Mouse (Mus musculus) adipocyte (in vitro differentiated cells): Measurements from ENCODE around the gene F9.
"Not testable (repeated sequence)": the region's sequence is repeated elsewhere in the genome, so short reads cannot be mapped to it uniquely, and the experiment has no call there.

Experiments used
- DNase-seq: peaks from one replicate; pipeline ENCODE4 v3.0.0-alpha.2; 2016; ENCODE audit warnings: low spot score

F9 gene

DNA sequence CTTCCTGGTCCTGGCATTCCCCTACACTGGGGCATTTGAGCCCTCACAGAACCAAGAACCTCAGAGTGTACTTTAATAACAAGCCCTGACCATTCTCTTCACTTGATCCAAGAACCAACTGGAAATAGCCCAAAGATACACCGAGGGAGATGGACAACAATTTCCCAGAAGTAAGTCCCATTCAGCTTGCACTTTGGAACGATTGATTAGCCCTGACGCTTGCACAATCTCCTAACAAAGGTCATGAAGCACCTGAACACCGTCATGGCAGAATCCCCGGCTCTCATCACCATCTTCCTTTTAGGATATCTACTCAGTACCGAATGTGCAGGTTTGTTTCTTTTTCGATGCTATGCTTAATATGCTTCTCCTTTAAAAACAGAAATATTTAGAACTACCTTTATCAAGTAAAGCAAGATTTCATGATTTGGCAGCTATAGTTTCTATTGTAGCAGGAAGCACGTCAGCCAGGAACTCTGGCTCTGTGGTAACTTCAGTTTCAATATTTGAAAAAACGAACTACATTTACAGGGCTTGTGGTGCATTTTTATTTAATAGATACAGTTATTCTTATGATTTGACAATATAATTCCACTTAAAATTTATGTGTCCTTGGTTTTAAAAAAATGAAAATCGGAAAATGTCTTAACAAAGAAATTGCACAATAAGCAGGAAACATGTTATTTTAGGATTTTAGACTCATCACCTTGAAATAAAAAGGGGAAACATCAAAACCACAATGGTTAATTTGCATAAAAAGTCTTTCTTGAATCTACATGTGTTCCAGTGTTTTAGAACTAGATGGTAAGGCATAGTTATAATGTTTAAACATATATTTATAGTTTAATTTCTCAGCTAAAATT, at the start of gene F9:
Gene F9 (plus strand): TSS at position 244 of the 863 bp plus-strand sequence.
- no peak for DNase-seq

DNA sequence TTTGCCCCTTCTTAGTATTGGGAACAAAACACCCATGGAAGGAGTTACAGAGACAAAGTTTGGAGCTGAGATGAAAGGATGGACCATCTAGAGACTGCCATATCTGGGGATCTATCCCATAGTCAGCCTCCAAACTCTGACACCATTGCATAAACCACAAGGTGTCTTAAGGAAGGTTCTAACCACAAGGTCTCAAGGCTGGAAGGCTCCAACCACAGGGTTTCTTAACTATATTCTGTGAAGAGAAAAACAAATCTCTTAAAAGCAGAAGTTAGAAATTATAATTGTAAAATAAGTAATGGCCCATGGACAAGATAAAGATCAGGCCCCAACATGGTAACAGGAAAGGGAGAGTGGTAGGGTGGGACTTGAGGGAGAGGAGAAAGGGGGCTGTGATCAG, 29.5 kb upstream of the F9 start:
- DNase-seq = not testable (repeated sequence)

DNA sequence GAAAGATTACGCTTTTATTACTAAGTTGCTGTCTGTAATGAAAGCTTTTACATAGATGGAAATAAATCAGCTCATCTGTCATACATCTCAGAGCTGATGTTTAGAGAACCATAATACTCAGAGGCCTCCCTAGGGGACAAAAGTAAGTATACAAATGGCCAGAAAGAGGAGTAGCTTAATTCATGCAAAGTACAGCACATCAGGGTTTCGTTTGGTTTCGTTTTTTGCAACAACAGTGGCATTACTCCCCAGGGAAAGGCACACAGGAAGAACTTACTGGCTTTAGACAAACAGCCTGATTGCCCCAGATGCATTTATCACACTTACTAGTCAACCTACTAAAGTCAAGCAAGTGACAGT, 800 bp downstream of the F9 start:
- DNase-seq = no peak

DNA sequence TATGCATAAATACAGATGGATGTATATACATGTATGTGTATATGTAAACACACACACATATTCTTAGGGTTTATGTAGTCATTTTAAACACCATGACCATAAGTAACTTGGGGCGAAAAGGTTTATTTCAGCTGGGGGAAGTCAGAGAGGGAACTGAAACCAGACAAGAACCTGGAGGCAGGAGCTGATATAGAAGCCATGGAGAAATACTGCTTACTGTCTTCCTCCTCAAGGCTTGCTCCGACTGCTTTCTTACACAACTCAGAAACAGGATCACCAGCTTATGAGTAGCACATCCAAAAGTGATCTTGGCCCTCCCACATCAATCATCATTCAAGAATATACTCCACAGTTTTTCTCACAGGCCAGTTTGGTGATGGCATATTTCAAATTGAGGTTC, 2.2 kb downstream of the F9 start:
- no peak for DNase-seq

DNA sequence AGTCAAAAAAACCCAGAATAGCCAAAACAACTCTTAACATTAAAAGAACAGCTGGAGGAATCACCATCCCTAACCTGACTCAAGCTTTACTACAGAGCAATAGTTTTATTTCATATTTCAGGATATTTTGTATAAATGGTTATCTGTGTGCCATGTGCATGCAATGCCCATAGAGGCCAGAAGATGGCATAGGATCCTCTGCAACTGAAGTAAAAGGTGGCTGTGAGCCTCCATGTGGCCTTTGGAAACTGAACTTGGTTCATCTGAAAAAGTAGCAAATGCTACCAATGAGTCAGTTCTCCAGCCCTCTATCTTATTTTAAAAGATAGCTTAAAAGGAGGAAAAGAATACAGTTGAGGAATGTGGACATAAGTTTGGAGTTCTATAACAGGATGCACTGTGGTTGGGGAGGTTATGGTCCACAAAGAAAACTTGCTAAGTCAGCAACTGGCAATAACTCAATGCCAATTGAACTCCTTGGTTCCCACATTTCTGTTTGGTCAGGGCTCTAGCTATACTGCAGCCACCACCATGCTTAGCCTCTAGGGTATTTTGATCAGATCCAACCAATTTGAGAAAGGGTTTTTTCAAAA, 13.9 kb downstream of the F9 start:
- peak; percentile 49 for DNase-seq

DNA sequence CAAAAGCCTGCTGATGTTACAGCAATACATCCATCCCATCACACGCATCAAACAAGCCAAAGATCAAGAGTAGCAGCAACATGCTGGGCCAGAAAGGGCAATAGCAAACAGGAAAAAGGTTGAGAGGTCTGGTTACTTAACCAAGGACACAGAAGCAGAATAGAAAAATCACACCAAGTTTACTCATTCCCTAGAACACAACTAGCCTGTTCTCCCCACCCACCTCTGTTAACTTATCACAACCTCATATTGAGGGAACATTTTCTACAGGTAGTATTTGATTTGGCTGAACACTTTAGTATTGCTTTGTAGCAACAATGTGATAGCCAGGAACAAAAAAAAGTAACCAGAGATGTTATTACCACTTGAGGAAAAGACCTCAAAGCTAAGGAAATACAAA, 15.3 kb downstream of the F9 start:
- DNase-seq = no peak

DNA sequence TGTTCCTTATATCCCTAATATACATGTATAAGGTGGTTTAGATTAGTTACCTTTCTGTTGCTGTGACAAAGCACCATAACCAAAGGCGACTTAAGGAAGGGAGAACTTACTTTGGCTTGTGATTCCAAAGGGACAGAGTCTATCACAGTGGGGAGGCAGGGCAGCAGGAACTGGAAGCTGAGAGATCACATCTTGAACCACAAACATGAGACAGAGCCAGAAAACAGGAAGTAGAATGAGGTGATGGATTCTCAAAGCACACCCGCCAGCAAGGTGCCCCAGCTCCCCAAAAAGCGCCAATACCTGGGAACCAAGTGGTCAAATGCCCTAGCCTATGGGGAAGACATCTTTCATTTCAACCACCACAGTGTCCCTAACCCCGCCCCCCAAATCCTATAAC, 21.7 kb downstream of the F9 start:
- DNase-seq = no peak

DNA sequence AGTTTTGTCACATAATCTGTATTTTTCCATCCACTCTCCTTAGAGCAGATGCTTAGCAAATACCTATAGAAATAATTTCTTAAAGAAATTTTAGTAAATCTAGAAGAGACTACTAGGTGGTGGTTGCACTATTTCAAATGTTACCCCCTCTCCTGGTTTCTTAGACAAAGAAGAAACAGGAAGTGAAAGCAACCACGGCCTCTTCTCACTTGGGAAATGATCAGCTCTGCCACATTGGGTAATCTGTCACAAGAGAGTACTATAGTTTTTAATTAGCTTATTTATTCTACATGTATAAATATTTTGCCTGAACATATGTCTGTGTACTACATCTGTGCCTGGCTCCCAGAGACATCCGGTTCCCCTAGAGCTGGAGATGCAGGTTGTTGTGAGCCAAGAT, 22.3 kb downstream of the F9 start:
- no peak for DNase-seq

DNA sequence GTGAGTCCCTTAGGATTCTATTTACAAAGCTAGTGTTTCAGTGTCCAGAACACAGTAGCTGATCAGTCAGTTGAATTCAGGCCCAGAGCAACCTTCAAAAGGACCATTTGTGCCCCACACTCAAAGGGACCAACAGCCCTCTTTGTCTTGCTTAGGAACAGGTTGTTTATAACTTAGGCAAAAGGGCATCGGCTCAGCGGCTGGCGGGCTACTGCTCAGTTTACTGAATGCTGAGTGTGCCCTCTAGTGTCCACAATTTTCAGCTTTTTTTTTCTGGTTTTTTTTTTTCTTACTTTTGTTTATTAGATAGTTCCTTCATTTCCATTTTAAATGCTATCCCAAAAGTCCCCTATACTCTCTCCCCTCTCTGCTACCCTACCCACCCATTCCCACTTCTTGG, 27.4 kb downstream of the F9 start:
- DNase-seq = peak; percentile 23

DNA sequence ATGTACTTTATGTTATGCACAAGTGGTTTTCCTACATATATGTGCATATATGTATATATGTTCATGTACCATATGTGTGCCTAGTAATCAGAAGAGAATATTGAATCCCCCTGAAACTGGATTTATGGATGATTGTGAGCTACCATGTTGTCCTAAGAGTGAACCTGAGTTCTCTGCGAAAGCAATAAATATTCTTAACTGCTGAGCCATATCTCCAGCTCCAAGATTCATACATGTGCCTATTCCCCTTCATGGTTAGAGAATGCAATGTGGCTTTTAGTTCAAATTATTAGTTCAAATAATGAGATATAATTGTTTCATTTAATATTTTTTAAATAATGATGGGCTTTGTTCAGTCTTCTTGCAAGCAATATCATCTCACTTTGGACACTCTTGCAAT, 55.5 kb downstream of the F9 start:
- DNase-seq = no peak

DNA sequence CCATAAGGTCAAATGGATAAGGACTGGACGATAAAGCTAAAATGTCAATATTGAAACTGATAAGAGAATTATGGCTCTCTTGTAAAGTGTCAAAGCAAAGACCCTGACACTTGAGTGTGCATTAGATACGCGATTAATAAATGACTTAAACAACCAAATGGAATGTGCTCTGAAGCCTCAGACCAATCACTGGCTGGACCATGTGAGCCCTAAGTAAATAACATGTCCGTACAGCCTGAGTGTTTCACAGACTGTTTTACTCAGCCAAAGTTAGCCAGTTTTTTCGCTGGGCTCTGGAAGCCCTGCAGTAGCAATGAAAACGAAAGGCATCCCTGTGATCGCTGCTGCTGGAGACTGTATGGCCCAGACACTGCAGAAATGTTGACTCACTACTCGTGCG, 55.9 kb downstream of the F9 start:
- DNase-seq = no peak

DNA sequence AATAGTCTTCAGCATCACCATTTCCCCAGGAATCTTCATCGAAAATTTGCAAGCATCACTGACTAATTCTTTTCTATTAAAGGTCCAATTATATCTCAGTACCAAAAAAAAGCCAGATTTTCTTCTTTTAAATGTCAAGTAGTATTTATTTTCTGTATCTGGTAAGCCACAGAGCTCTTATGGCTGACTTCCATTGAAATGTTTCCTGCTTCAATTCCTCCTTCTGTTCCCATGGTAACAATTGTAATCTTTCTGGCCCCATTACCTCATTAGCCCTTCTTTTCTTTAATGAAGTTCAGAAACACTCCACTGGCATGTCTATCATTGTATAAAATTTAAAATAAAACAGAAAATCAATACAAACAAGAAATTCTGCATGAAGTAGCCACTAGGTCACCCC, 76.1 kb downstream of the F9 start:
- no peak for DNase-seq
